Mouse (Mus musculus) thymus, postnatal 10 days (tissue): ENCODE data around the gene Ccdc91.
A peak's percentile ranks its signal among the peaks of the same experiment; 100 is the strongest.

Experiments used
- DNase-seq, 2 experiments: peaks; one replicate each; pipeline ENCODE4 v3.0.0; 2021; ENCODE audit warnings: low spot score in 2 of 2

Ccdc91 gene

DNA sequence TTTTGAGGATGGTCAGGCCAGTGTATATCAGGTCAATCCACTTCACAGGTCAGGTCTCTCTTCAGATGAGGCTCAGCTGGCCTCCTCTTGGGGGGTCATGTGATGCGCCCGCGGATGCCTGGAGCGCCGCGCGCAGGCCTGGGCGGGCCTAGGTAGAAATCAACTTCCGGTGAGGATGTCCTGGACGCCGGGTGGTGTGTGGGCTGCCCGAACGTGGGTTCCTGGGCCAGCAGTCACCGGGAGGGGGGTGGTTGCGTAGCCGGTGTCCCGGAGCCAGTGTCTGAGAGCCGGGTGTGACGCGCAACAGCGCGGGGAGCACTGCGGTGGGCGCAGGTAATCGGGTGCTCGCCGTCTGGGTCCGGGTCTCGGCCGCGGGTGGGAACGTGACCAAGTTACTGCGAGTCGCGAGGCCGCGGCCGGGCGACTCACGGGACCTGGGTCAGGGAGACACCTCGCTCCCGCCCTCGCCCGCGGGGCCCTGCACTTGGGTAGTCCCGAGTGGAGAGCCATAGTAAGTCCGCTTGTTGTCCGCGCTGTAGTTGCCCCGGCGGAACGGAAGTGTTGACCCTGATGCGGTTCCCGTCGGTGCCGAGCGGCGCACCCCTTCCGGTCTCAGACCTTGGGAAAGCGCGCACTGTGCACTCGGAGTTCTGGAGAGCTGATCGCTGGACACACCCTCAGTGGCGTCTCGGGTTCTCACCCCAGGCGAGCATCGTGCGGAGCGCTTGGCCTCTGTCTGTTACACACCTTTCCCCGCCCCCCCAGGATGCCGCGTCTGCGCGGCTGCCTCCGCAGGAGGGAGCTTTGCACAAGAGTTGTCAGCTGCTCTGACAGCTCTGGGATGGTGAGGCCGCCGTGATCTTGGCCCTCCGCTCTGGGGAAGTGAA is at the start of gene Ccdc91:
Gene Ccdc91 (plus strand): TSS at position 102 of the 887 bp plus-strand sequence.
- DNase-seq: peak; percentile 68 to 80

DNA sequence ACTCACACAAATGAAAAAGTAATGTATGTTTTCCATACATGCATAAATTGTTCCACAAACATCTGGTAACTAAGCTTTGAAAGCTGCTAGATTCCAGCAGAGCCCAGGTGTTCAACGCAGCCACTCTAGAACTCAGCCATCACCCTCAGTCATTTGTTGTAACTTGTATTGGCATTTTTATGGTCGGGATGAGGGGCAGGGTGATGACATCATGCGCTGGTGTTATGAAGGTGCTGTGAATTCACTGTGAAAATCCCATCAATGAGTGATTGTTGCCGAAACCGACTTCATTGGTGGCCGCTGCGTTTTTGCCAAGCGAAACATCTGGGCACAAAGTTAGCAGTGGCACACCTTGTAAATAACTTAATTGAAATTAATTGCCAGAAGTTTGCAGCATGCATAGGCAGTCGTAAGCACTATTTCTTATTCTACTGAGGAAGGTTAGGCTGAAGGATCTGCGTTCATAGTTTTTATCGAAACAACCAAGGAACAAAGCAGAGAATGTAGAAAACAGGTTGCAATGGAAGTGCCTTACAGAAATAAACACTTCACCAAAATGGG is 48.6 kb upstream of the Ccdc91 start:
- DNase-seq: no peak

DNA sequence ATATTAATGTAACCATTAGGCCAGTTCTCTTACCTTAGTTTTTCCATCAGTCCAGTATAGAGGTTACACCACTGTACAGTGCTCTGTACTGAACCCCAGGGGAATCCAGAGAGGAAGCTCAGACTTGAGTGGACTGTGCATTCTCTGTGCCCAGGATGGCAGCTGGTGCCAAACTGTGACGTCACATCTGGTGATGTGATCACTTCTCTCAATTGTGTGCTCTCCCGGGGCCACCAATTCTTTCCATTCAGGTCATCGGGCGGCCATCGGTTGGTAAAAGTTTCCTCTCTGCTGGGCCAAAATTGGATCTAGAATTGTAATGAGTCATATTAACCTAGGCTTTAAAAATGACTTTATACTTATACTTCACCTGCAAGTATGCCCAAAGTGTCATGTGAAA is 19.9 kb upstream of the Ccdc91 start:
- no peak for DNase-seq

DNA sequence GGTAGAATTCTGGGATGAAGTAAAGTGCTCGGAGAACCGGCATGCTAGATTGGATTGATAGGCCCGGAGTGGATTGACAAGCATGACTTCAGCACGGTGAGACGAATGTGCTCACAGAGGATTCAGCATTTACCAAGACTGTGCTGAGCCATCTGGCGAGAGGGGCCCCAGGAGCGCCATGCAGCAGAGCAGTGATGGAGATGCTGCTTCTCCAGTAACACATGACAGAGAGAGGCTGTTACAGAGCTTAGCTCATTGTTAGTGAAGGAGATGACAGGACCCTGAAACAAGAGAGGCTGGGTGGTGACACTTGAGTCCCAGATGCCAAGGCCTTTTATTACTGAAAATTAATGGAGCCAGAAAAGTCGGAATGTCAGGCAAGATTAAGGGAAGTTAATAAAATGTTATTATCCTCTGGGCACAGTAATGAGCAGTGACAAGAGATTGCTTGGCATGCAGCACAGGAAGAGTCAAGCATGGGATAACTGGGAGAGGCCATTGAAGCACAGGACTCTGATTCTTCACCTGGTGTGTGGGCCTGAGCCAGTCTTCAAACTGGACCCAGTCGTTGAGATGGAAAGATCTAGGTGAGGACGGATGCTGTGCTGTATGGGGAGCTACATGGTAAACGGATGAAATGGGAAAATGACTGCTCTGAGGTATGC is 16.9 kb upstream of the Ccdc91 start:
- no peak for DNase-seq

GRCm38 (mm10) chr6:147470016-147470415 is 5.6 kb upstream of the Ccdc91 start:
- DNase-seq: no peak

GRCm38 (mm10) chr6:147481141-147481540 is 5.5 kb downstream of the Ccdc91 start:
- DNase-seq: no peak

GRCm38 (mm10) chr6:147490120-147490519 is 14.5 kb downstream of the Ccdc91 start:
- DNase-seq: no peak

DNA sequence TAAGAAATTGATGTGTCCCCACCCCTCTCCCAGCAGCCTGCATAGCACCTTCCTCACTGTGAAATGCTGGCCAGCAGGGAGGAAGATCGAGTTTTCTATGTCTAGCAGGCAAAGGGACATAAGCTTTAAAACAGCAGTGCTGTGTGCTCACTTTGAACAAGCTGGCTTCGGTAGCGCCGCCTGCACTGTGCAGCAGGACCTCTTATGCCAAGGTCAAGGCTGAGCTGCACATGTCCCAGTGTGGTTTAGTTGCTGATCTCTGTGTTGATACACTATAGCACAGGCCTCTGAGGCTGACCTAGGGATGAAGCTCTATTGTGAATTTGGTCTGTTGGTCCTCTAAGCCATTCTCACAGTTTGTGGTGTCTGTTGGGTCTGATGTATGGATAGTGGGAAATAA is 16.9 kb downstream of the Ccdc91 start:
- no peak for DNase-seq

DNA sequence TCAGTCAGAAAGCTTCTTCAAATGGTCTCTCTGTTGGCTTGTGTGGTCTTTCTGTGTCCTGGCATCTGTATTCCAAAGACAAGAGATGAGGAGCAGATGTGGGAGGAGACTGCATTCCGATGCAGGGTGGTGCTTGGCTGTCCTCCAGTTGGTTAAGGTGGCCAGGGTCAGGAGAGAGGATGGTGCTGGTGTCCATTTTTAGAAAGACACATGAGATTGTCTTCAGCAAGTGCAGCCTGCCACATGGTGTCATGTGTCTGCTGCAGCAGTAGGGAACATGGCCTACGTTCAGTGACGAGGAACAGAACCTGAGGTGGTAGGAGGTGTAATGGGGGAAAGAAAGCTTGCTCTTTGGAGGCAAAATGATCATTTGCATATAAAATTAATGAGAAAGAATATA is 25.8 kb downstream of the Ccdc91 start:
- DNase-seq: no peak

DNA sequence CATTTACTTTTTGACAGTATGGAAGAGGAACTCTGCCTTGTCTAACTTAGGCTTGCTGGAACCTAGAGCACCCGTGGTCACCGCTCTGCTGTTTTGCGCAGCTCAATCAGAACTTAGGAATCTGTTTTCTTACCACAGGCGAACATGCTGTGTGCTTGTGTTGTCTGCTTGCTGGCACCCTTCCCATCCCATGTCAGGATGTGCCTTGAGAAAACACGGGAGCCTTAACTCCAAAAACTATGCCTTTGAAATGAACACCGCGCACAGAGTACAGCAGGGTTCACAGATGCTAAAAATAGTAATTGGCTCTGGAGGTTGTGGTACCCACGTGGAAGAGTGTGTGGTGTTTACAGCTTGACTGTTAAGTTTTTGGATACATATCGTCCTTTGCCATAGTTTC is 30.4 kb downstream of the Ccdc91 start:
- no peak for DNase-seq

GRCm38 (mm10) chr6:147506496-147506895 is 30.9 kb downstream of the Ccdc91 start:
- no peak for DNase-seq

DNA sequence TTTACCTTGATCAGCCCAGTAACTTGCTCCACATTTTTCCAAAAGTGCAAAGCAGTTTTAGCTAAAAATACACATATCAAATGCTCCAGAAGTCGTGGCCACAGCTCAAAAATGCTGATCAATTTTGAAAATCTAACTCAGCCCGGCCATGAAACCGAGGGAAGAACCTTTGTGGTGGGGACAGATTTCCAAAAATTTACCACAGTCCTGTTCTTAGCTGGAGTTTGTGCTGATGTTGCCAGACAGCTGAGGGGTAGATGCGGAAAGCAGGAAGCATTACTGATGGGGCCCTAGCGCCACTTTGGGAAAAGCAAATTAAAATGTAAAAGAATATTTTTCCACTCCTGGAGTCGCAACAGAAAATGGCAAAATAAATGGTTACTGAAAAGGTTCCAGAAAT is 31.6 kb downstream of the Ccdc91 start:
- DNase-seq: no peak

DNA sequence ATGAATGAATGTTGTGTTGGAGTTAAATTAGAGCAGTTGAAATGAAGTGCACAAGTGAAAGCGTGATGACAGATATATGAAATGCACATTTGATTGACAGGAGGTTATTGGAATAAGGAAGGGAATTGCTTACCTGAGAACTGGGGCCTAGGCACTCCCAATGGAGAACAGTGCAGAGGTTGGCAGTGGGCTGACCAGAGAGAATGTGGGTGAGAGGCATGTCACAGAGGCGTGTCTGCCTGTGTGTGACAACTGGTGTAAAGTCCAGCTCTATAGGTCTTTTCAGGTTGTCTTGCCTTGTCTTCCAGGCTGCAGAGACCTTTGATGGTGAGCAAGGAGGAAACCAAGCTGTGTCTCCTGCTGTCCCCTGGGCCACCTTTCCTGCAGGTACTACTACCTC is 34.9 kb downstream of the Ccdc91 start:
- no peak for DNase-seq

DNA sequence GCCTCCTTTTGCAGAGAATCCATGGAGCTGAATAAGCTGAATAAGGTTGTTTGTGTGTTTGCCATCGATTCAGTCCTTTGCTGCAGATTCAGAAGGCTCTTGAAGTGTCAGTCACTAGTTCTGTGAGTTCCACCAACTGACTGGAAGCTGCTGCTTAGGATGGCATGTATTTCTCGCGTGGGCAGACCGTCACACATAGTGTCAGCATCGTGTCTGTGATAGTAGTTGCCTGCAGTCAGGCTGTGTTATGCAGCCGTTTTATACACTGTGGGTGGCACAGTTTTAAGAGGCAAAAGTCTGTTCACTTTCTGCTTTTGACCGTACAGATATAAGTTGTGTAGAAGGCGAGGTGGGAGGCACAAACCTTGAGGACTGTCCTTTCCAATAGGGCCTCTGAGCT is 42.3 kb downstream of the Ccdc91 start:
- DNase-seq: no peak

- DNase-seq: no peak
Measured at GRCm38 (mm10) chr6:147525236-147525635, 49.6 kb downstream of the Ccdc91 start.

DNA sequence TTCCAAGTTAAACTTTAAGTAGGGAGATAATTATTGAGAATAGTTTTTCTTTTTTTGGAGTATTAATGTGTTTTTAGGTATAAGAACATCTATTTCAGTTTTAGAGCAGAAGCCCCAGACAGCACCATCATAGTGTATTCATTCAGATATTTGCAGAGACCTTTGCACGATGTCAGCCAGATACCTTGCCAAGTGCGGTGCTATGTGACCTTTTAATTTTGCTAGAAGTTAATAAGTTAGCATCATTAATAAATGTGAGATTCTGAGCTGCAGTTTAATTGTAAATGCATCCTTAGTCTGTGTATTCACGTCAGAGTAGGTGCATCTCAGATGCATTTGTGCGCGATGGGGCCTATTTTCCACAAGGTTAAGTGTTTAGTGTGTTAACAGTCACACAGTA is 59.3 kb downstream of the Ccdc91 start:
- DNase-seq: no peak

- no peak for DNase-seq
Measured at GRCm38 (mm10) chr6:147538236-147538635, 62.6 kb downstream of the Ccdc91 start.

DNA sequence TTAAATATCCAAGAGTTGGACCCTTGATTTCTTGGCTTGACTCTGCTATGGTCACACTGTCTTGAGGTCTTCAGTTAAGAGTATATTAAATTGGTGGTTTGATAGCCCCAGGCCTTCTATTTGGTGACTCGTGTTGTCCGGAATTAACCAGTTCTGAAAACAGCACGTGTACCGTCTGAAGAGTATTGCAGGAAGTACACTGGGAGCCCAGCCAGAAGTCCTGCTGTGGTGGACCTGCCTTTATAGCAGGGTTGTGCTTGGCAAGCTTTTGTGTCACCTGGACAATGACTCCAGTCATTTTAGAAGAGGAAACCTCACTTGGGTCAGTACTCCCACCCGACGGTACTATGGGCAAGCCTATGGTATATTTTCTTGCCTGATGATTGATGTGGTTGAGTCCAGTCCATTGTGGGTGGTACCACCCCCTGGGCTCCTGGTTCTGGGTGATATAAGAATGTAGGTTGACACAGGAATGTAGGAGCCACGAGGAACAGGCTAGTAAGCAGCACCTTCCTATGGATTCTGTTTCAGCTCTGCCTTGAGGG is 63.5 kb downstream of the Ccdc91 start:
- no peak for DNase-seq

GRCm38 (mm10) chr6:147540942-147541341 is 65.3 kb downstream of the Ccdc91 start:
- DNase-seq: no peak

- DNase-seq: no peak
Measured at GRCm38 (mm10) chr6:147555591-147555990, 80.0 kb downstream of the Ccdc91 start.

GRCm38 (mm10) chr6:147559316-147559715 is 83.7 kb downstream of the Ccdc91 start:
- DNase-seq: no peak

- DNase-seq: no peak
Measured at GRCm38 (mm10) chr6:147560436-147560835, 84.8 kb downstream of the Ccdc91 start.

DNA sequence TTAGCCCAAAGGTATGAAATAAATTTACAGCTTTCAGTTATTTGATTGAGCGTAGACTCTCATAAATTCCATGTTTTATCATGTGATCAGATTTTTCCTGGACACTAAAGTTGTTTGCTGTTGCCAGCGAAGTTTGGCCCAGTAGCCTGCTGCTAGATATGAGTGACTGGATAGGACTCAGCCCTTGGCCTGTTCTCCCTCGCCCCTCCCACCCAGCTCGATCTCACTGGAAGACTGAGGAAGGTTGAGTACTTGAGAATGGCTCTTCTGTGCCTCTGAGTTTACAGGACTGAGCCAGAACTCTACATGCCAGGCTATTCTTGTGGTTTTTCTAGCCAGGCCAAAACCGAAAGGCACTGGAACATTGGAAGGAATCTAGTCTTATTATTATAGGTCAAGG is 93.6 kb downstream of the Ccdc91 start:
- DNase-seq: no peak
